Mouse (Mus musculus) bone marrow macrophage, adult 2 months (primary cell): ENCODE data around the gene Serpind1.

Source experiments
- CTCF ChIP-seq: IDR thresholded peaks from 2 replicates; pipeline ENCODE4 v1.5.1; 2012; ENCODE audit warnings: low read depth, mild to moderate bottlenecking, low read length, moderate library complexity
- POLR2A ChIP-seq: IDR thresholded peaks from 2 replicates; pipeline ENCODE4 v1.6.1; 2012; ENCODE audit warnings: mild to moderate bottlenecking, low read depth, low read length, borderline replicate concordance

GRCm38 (mm10) chr16:17345813-17346155 is 14.6 kb downstream of the Serpind1 start:
- TF ChIP-seq CTCF = no peak
- no peak for TF ChIP-seq POLR2A
